Mouse (Mus musculus) naive thymus-derived CD4-positive, alpha-beta T cell, adult 2 months (primary cell): ENCODE results near the gene Nr1d1.

Experiments
- DNase-seq: peaks from one replicate; pipeline ENCODE4 v3.0.0-alpha.2; 2011; ENCODE audit warnings: low read depth

Nr1d1 gene

DNA sequence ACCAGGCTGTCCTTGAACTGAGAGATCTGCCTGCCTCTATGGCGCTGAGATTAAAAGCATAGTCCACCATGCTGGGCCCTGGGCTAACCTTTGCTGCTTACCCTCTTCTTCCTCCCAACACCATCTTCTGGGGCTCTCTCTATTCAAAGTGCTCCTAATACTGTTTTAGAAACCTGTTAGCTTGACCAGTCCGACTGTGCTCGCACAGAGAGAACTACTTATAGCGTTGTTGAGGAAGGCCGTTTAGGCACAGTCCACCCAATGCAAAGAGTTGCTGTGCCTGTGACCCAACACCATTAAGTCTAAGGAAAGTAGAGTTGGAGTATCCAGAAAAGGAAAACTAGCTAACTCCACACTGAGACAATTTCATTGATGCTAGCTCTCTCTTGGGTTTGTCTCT is 13.0 kb upstream of the Nr1d1 start:
- DNase-seq, result no peak

DNA sequence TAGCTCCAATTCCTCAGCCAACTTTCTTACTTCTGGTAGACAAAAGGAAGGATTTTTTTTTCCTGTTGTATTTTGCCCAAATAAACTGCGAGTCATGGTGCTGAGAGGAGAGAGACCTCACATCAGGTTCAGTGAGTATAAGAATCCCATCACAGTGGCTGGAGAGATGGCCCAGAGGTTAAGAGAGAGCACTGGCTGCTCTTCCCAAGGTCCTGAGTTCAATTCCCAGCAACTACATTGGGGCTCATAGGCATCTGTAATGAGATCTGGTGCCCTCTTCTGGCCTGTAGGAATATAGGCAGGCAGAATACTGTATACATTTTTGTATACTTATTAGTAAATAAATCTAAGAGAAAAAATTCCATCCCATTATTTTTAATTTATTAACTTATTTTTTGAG is 12.6 kb upstream of the Nr1d1 start:
- DNase-seq, result peak; percentile 60

DNA sequence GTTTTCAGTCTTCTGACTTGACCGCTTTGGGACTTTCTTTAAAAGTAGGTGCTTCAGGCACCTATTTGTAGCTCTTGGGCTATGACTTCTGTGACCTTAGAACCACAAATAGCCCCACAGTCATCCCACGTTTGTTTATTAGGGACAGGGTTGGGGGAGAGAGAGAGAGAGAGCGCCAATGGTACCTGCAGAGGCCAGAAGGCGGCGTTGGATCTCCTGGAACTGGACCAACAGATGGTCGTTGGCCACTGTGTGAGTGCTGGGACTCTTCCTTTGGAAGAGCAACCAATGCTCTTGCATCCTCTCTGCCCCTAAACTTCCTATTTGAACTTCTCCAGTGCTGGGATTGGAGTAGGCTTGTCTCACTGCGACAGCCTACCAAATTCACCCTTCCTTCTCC is 12.1 kb upstream of the Nr1d1 start:
- DNase-seq, result no peak

DNA sequence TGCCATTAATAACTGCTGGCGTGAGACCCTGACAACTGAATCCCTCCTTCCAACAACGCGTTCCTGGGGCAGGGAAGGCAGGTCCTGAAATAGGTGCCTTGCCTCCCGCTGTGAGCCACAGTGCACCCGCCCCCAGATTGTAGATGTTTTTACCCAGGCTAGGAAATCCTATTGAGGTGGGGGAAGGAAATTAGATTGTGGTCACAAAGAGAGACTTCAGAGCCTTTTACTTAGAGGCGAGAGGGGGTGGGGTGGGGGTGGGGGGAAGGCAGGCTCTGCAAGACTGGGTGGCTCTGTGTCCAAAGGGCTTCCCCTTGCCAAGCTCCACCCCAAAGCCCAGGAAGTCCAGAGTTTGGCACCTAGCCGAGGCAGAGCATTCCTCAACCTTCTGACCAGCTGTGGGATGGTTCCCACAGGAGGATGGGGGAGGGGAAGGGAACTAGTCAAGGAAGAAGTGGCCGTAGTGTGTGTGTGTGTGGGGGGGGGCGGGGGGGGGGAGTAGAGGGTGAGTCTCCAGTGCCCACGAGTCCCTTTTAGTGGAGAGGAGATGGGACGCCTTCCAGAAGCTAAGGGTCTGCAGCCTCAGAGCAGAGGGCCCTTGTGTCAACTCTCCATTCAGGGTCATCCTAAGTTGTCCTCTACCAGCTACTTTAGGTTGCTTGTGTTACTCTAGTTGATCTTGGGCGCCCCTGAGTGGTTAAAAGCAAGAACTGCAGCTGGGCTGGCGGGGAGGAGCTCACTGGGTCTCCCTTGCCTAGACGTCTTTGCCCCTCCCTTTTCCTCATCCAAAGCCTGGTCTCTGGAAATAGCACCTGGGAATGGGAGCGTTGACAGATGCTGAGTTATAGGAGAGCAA is 11.5 kb upstream of the Nr1d1 start:
- DNase-seq, result peak; percentile 94

DNA sequence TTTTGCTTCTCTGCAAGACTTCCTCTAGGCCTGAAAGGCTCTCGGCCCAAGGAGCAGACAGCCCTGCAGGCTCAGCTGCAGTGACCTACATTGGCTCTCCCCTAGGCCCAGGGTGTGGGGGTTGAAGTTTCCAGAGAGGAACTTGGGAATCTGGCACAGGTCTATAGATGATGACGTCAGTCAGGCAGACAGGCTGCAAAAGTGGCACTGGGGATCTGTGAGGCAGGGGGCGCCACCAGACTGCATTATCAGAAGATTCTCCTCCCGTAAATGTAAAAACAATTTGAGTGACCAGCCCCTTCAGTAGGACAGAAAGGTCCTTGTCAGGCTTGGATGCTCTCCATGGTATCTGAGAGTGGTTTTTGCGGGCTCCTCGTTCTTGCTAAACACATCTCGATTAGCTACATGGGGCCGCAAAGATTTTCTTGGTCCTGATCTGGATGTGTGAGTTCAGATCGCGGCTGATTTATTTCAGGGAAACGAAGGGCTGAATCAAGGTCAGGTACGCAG is 10.7 kb upstream of the Nr1d1 start:
- peak; percentile 67 for DNase-seq

DNA sequence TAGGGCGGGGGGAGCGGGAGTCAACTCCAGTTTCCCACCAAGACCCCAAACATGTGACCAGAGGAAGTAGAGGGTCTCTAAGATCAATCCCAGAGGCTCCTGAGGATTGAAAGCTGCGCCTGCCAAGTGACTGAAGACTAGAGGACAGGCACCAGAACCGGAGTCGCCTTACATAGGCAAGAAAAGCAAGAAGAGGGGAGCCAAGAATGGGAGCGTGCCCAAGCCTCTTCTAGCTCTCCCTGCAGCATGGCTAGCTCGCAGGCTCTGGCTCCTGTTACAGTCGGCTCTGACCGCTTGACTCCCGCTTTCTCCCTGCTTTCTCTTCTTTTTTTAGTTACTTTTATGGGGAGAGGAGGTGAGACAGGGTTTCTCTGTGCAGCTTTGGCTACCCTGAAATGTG is 10.1 kb upstream of the Nr1d1 start:
- no peak for DNase-seq

DNA sequence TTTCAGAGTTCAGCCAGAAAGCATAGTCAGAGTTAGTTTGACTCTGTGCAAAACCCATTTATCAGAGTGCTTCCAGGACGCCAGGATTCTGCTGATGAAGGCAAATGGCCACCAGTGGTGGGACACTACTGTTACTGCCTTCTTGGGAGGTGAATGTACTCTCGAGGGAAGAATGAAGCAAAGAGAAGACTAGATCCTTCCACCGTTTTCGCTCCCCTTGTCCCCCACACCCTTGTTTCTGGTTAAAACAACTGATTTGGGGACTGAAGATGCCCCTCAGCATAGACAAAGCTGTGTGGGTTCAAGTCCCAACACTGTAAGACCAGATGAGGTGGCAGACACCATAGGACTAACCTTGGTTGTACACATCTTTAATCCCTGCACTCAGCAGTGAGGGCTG is 9.0 kb upstream of the Nr1d1 start:
- no peak for DNase-seq

DNA sequence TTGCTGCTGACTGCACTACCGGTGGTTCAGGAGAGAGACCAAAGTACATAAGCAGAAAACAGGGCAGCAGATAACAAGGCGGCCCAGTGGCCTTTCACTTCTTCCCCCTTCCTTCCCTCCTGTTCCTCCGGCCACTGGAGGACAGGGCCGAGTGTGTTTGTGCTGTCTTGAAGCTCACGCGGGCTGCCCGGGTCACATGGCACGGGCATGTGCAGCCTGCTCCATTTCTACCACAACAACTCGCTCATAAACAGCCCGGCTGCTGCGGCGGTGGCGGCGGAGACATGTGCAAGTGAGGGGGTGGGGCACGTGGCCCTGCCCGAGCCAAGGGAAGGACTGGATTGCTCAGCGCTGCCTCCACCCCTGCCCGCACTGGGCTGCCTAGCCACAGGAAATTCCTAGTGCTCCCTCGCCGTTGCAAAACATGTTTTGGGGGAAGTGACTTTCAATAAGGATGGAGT is 8.1 kb upstream of the Nr1d1 start:
- peak; percentile 82 for DNase-seq

DNA sequence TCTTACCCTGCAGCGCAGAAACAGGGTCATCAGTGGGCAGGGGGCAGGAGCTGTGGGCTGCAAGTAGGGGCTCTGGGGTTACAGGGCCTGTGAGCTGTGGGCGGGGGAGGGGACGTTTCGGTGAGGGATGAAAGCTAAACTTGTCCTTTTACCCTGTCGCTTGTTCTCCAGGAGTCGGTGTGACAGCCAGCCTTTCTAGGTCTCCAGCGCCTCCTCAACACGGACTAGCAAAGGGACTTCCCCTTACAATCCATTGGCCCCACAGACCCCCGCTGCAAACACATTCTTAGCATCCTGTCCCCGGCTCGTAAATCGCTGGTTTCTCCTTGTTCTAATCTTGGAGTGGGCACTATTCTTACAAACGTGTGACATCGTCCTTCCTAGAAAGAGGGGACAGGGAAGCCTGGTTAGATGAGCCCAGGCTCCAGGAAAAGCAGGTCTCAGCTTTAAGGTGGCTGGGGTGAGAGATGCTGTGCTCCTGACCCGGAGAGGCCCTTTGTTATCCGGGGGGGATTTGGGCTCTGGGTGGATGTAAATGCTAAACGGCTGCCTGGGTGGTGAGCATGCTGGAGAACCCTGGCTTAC is 7.6 kb upstream of the Nr1d1 start:
- DNase-seq, result peak; percentile 50

DNA sequence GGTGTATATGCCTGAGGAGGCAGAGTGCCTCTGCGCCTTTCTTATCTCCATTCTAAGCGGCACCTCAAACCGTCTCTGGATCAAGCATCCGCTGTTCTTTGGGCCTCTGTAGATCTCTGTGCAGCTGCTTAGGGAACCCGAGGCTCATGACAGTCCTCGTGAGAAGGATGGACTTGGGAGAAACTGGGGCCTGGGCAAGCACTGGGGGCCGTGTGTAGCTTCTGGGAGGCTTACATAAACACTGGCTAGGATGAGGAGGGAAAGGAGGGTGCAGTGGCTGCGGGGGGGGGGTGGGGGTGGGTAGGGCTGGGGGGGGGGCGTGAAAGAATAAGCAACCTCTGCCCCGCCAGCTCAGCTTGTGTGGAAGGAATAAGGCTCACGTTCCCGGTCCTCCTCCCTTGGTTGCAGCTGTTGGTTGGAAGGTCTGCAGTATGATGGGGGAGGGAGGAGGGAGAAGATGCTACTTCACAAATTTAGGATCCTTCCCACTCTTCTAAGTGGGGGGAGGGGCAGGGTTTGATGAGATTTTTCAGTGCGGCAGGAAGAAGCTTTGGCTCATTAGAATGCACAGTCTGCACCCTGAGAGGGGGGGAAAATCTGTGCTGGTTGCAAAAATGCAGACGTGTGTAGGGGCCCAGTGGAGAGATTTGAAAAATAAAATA is 6.8 kb upstream of the Nr1d1 start:
- no peak for DNase-seq

DNA sequence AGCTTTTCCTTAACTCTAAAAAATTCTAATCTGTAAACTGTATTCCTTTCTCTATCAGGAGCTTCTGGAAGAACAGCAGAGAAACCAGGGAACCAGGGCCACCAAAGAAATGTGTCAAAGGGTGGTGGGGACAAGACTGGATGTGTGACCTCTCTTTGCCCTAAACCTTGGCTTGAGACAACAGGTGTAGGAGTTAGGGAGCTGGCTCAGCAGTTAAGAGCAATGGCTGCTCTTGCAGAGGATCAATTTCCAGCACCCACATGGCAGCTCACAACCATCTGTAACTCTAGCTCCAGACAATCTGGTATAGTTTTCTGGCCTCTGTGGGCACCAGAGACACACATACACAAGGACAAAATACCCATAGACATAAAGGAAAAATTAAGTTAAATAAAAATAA is 2.8 kb upstream of the Nr1d1 start:
- no peak for DNase-seq

DNA sequence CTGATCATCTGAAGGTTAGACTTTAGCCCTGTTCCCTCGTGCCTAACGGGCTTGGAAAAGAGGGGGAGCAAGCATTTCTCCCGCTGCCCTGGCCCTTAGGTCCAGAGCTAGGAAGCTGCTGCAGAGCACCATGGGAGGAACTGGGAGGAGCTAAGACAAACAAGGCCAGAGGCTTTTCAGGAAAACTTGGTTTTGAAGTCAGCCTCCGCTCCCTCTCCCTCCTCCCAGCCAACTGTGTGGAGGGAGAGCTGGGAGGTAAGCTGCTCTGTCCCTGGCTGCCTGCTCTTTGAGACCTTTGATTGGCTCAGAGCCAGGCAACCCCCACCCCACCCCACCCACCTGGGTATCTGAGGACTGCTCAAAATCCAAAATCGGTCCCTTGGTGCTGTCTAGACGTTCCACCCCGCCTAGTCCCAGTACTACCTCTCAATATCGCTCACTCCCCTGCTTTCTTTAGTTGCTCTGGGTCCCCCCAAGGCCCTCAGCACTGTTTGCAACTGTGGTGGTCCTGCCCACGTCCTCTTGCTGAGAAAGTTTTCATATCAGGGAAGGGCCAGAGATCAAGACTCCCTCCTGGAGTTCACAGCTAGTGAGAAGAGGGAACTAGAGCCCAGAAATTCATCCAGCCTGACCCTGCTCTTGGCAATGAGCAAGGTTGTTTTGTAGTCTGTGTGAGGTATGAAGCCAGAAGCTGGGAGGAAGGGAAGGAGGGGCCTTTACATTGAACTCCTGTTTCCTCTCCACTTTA is 1.9 kb upstream of the Nr1d1 start:
- DNase-seq, result no peak

DNA sequence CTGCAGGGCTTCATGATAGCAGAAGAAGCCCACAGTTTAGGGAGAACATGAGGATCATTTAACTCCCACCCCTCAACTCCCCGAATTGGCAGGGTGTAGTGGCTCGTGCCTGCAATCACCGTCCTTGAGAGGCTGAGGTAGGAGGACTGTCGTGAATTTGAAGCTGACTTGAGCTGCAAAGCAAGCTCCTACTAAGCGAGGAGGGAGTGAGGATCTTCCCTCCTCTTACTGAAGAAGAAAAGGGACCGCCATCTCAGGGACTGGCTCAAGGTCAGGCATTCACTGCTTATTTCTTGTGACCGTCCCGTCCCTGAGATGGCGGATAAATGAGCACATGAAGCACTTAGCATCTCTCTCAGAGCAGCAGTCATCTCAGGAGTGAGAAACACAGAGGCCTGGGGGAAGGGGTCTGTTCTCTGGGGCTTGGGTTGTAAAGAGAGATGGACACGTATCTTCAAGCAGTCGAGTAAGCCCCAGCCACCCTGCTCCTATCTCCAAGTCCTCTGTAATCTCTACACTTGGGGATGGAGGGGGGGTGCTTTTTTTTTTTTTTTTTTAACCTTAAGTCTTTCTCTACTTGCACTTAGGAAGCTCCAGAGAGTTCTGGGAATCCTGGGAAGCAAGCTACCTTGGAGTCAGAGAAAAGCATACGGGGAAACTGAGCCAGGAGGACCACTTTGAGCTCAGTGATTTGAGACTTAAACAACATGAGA is 1.1 kb upstream of the Nr1d1 start:
- DNase-seq, result no peak

DNA sequence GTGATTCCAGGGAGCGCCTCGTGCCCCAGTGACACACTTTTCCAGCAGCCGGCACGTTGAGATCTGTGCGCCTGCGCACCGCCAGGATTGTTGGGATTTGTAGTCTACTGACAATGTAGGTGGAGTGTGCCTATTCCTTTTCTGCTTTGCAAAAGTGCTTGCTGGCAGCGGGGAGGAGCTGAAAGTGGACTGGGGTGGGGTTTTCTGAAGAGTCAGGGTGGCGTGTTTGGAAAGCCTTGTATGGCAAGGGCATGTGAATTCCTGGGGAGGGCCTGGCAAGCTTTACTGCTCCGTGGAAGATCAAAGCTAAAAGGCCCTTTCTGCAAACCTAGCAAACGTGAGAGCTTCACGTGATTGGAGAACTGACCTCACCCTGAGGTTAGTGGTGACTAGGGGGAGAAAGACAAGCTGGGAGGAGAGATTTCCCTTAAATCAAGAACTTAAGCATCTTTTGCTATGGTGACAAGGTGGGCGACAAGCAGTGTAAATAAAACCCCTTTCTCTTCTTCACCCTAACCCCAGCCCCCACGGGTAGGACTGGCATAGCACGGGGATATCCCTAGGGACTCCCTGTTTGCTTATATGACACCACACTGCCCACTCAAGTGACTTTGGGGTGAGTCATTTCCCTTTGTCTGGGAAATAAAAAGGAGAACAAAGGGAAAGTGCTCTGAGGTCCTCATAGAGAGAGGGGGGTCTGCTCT is 367 bp upstream of the Nr1d1 start:
- DNase-seq, result peak; percentile 81

DNA sequence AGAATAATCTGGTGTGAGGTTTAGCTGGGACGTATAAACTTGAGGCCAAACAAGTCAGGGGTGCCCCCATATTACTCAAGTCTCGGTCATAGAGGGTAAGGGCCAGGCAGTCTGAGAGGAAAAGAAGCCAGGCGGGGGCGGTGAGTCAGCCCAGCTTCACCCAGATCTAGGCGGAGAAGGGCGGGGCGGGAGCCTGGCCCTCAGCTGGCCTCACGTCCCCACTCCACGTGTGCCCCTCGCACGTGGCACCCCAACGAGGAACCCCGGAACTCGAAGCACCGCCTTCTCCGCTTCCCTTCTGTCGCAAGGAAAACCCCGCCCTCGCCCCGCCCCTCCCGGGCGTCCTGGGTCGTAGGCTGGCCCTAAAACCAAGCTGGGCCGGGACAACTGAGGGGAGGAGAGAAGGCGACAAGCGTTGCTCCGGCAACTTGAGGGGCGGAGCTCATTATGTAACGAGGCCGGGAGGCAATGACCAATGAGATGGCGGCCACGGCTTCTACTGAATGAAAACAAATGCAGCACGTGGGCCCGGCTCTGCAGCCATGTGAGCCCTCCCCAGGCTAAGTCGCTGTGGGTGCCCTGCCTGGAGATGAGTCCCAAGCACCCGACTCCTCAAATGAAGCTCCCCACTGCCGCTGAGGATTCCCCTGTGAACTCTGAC is 1.4 kb downstream of the Nr1d1 start:
- peak; percentile 96 for DNase-seq

DNA sequence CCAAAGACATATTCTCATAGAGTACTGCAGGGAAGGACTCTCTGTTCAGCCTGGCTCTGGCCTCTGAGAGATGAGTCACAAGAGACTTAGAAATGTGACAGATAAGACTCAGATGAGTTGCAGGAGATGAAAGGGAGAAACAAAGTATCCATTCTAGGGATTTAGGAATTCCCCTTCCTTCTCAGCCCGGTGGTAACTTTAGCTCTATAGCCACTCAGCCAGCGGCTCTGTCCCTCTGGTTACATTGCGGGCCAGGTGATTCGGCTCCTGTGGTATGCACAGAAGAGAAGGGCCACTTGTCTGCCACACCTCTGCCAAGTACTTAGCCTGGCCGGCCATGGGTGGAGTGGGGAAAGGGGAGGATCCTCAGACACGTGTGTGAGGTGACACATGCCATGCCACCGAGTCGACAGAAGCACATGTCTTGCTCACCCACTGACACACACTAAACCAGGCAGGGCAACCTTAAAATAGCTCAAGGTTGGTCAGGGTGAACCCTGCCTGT is 2.4 kb downstream of the Nr1d1 start:
- no peak for DNase-seq

DNA sequence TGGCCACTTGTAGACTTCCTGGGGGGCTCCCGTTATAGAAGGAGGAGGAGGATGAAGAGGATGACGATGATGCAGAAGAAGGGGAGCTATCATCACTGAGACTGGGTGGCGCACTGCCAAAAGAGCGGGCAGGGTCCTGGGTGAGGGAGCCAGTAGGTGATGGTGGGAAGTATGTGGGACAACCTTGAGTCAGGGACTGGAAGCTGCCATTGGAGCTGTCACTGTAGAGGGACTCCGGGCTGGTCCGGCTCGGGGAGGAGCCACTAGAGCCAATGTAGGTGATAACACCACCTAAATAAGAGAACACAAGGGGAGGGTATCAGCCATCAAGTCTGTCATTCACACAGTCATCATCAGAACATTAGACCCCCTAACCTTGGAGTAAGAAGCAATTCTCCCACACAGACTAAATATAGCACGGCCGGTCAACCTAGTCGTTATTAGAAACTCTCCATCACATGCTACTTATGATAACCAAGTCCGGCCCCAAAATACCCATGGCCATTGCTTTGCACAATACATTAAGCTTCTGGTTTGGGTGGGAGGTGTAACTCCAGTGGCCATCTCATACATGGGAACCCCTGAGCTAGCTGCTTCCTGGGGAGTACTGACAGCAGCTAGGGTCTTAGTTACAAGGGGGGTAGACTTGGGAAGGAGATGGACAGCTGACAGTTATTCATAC is 3.1 kb downstream of the Nr1d1 start:
- no peak for DNase-seq

DNA sequence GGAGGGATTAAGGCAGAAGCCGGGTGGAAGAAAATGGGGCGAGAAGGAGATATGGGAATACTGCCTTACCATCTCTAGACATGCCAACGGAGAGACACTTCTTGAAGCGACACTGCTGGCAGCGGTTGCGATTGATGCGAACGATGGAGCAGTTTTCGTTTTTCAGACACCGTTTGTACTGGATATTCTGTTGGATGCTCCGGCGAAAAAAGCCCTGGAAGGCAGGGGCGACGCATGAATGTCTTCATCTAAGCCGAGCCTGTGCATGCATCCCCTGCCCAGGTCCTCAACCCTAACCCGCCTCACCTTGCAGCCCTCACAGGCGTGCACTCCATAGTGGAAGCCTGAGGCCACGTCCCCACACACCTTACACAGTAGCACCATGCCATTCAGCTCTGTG is 4.0 kb downstream of the Nr1d1 start:
- DNase-seq, result no peak

DNA sequence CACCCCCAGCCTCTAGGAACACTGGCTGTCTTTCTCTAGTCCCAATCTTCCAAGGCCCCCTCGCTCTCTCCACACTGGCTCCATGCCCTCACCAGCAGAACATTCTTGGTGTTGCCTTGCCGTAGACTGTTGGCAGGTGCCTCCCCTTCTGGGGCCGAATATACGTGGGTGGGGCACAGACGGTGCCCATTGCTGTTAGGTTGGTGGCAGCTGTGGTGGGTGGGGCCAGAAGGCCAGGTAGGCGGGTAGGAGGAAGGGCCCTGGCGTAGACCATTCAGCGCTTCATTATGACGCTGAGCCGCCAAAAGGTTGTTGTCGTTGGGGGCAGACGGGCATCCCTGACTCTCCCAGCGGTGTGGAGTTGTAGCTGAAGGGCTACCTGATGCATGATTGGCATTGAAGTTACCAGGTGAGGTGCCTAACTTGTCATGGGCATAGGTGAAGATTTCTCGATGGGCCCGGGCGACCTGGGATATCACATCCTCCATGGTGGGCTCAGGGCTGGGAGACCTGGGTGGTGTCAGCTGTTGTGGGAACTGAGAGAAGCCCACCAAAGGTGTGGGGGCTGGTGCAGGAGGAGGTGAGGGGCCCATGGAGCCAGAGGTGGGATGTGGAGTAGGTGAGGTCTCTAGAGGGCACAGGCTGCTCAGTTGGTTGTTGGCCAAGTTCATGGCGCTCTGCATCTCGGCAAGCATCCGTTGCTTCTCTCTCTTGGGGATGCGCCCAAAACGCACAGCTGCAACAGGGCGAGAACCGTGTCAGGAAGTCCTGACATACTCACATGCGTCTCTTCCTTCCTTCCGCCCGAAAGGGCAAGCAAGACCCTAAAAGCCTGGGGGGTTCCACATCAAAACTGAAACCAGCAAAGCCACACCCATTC is 4.8 kb downstream of the Nr1d1 start:
- no peak for DNase-seq
